Mouse (Mus musculus) frontal cortex, adult 2 months (tissue): ENCODE results near the gene Ano3. TPM values are rescaled to one million over a fixed set of nuclear protein-coding genes. Genes with fewer than 3 reads are reported as not detected.
A peak's percentile ranks its signal among the peaks of the same experiment; 100 is the strongest.

Experiments
- DNase-seq, 2 experiments: peaks; one replicate each; pipeline ENCODE4 v3.0.0; 2022; ENCODE audit warnings: low spot score in 1 of 2; ENCODE audit errors: extremely low spot score in 1 of 2
- polyA plus RNA-seq: library from polyadenylated mRNA; depleted of rRNA; stranded (reverse); fragments of >200 nt; gene quantifications from 2 replicates; pipeline ENCODE4 v1.2.3, GENCODE M21; 2012

The Ano3 gene
- polyA plus RNA-seq, 1 experiment, result 40.9 TPM

GRCm38 (mm10) chr2:110816189-110816588, 134.5 kb downstream of the Ano3 start:
- DNase-seq, result no peak

- DNase-seq, result no peak
These were observed 135.8 kb downstream of the Ano3 start for GRCm38 (mm10) chr2:110814964-110815363.

DNA sequence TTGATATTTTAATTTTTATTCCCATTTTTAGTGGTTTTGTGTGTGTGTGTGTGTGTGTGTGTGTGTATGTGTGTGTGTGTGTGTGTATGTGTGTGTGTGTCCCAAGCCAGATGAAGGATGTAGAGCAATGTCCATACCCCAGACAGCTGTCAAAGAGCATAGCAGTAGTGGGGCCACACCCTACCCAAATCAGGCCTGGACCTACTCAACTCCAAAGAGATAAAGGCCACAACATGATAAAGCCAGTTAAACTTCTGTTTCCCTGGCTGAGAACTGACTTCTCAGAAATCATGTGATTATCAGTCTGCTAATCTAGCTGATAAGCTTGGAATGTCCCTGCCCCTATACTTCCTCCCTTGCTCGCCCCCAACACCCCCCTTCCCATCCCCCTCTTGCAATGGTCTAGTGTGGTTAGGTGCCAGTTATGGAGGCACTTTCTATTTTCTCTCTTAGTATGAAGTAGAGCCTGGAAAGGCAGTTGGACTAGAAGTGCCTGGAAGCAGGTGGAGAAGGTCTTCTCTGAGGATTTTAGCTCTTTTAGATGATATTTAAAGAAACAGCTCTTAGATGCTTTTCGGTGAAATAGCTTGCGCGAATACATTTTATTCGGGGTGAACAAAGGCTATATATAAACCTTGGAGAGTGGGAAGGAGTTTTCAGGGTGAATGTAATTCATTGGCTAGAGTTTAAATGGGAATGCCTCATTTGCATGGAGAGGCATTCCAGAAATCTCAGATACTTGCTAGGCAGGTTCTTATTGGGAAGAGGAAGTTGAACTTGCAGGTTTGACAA, 144.2 kb downstream of the Ano3 start:
- DNase-seq, result peak; percentile 28 to 65

DNA sequence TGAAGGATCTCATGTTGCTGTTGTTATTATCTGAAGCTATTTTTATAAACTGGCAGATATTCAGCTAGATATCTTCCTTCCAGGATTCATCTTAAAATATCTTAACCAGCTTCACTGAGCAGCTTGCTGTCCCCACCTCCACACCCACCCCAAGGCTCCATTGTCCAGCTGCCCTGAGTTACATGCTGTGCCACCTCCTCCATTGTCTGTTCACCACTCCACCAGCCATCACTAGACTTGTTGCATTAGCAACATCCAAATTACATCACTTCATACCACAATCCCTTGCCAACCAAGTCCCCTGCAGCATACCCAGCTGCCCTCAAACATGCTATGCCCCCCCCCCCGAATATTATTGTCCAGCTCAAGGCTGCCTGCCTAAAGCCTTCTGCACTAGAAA, 154.8 kb downstream of the Ano3 start:
- no peak for DNase-seq

DNA sequence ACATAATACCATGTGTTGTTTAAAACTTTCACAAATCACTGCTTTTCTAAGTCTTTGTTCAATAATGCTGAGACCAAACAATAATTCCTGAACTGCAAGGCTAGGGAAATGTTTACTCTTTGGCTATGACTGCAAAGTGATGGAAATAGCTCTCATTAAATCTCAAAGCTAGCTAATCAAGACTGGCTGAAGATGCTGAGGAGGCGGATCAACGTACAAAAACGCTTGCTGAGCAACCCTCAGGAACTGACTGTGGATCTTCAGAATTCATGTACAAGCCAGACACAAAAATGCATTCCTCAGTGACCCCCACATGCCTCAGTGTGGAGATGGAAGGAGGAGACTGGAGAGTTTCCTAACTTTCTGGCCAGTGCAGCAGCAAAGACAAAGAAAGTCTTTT, 155.3 kb downstream of the Ano3 start:
- DNase-seq, result peak in 1 of 2 experiments; percentile 33

GRCm38 (mm10) chr2:110787396-110787795, 163.3 kb downstream of the Ano3 start:
- DNase-seq, result no peak

- no peak for DNase-seq
These were observed 191.3 kb downstream of the Ano3 start for GRCm38 (mm10) chr2:110759434-110759833.

GRCm38 (mm10) chr2:110757556-110757955, 193.2 kb downstream of the Ano3 start:
- no peak for DNase-seq

GRCm38 (mm10) chr2:110740493-110740892, 210.2 kb downstream of the Ano3 start:
- no peak for DNase-seq

DNA sequence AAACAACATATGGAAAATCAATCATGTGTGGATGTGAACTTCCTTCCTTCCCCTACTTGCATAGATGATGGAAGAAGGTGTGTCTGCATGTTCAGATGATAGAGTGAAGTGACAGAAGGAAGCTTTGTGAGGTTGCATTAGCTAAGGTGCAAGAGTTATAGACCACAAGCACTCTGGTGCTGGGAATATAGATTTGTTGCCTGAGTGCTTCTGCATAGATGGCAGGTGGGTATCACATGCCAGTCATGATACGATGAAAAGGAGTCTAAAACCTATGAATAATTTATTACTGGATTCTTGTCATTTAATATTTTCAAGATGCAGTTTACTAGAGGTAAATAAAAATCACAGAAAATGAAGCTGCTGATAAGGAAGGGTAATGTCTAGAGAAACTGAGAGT, 210.9 kb downstream of the Ano3 start:
- no peak for DNase-seq

GRCm38 (mm10) chr2:110737981-110738380, 212.7 kb downstream of the Ano3 start:
- no peak for DNase-seq

GRCm38 (mm10) chr2:110737236-110737635, 213.5 kb downstream of the Ano3 start:
- peak in 1 of 2 experiments; percentile 25 for DNase-seq

DNA sequence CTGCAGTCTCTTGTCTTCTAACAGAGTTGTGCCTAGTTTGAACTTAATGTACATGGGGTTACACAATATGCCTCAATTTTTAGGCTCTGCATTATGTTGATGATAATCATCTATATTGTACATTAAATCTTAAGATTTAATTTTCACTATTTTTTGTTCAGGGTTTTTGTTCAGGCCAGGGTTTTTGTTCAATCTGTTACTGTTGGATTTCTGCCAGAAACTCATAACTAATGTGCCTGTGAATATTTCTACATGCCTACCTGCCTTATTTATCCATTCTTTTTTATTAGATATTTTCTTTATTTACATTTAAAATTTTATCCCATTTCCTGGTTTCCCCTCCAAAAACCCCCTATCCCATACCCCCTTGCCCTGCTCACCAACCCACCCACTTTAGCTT, 224.6 kb downstream of the Ano3 start:
- no peak for DNase-seq

DNA sequence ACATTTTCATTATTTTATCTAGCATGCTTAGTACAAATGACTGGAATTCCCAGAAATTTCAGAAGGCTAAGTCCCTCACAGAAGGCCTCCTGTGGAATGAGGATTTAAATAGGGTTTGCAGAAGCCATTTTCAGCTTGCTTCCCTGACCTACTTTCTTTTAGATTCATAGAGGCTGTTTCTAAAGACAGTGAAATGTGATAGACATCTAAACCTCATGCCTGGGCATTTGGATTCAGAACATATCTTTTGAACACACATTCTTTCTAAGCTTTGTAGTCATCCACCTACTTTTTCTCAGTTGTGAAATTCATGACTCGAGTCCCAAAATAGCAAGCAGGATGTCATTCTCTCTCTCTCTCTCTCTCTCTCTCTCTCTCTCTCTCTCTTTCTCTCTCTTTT, 228.5 kb downstream of the Ano3 start:
- peak in 1 of 2 experiments; percentile 52 for DNase-seq

GRCm38 (mm10) chr2:110721290-110721753, 229.4 kb downstream of the Ano3 start, which contains the start of gene Muc15:
Muc15 (plus strand) TSS chr2:110721340.
- no peak for DNase-seq

GRCm38 (mm10) chr2:110719051-110719450, 231.7 kb downstream of the Ano3 start:
- peak; percentile 67 to 69 for DNase-seq

GRCm38 (mm10) chr2:110710055-110710720, 240.5 kb downstream of the Ano3 start:
- peak; percentile 28 to 81 for DNase-seq

- peak in 1 of 2 experiments; percentile 23 for DNase-seq
These were observed 241.3 kb downstream of the Ano3 start for GRCm38 (mm10) chr2:110709436-110709835.

DNA sequence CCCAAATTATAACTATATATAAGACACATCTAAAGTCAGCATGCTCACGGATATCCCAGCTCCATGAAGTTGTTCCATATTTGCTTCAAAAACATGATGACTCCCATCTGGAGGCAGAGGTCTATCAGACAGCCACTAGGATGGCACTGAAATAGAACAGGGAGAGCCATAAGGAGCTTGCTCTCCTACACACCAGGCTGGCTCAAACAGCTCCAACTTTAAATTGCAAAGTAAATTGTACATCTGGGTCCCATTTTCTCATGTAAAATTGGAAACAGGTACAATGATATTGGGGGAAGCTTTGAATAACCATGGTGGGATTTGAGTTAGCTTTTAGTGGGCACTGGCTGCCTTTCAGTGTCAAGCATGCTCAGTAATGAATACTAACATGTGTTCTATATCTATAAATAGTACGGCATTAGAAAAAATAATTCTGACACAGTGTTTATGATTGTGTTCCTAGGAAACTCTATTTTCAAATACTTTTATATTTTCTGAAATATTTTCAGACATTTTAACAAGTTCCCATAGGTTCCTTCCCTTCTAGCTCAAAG, 279.6 kb downstream of the Ano3 start:
- DNase-seq, result peak; percentile 24 to 43

DNA sequence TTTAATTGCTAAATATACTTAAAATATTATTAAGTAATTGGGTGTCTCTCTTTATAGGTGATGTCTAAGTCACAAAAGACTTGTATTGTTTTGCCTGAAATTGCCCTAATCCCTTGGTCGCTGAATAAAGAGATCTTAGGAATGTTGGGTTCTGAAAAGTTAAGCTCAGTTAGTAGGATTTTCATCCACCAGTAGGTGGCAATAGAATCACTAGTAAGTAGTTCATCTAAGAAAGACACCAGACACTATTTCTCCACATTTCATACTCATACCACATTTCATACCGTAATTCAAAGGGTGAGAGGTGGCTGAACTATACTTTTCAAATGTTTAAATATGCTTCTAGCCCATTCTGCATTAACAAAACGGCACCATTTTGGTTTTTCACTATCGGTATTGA, 287.4 kb downstream of the Ano3 start:
- peak in 1 of 2 experiments; percentile 79 for DNase-seq

- DNase-seq, result no peak
These were observed 305.9 kb downstream of the Ano3 start for GRCm38 (mm10) chr2:110644846-110645245.
